Mouse (Mus musculus) CD8-positive naive resting alpha-beta T cell, adult 2 months (primary cell): ENCODE results near the gene Rmi2.

Source experiments
- DNase-seq, 2 experiments: peaks; one replicate each; pipeline ENCODE4 v3.0.0; 2022; ENCODE audit warnings: low read depth in 2 of 2, low spot score in 2 of 2

The Rmi2 gene

DNA sequence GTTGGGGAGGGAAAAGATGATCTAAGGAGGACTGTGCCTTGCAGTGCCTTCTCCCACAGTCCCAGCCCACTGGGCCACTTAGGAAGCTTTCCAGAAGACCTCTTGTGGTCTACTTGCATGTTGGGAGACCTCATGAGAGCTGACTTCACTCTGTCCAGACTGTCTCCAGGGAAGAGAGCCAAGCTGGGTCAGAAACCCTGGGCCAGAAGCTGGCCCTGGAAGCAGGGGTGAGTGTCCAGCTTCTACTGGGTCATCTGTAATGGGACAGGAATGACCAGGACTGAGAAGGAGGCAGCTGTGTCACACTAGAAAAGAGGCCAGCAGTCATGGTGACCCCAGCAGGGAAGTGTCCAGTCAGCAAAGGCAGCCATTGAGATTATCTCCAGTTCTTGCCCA lies 30.7 kb downstream of the Rmi2 start:
- no peak for DNase-seq

- no peak for DNase-seq
Observed at GRCm38 (mm10) chr16:10866841-10867240, 32.0 kb downstream of the Rmi2 start.

- no peak for DNase-seq
Observed at GRCm38 (mm10) chr16:10867501-10867900, 32.6 kb downstream of the Rmi2 start.

GRCm38 (mm10) chr16:10867904-10868440 lies 33.1 kb downstream of the Rmi2 start:
- peak; percentile 50 to 58 for DNase-seq

GRCm38 (mm10) chr16:10870969-10871368 lies 36.1 kb downstream of the Rmi2 start:
- no peak for DNase-seq

GRCm38 (mm10) chr16:10872825-10873360 lies 38.0 kb downstream of the Rmi2 start:
- no peak for DNase-seq

- peak; percentile 84 to 89 for DNase-seq
Observed at GRCm38 (mm10) chr16:10873654-10874053, 38.8 kb downstream of the Rmi2 start.

DNA sequence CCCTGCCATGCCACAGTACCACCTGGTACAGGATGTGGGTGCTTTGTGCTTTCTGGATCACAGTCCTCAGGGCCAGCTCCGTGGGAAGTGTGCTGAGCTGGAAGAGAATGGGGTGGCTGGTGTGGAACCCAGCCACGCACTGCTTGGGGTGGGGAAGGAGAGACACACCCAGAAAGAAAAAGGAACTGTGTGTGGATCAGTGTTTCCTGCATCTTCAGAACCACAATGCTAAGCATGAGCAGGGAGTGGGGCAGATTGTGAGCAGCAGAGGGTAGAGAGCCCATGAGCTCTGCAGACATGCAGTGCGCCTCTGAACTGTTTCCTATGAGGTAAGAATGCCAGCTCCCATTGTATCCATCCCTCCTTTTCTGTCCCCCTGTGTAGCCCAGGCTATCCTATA lies 43.4 kb downstream of the Rmi2 start:
- DNase-seq = no peak

DNA sequence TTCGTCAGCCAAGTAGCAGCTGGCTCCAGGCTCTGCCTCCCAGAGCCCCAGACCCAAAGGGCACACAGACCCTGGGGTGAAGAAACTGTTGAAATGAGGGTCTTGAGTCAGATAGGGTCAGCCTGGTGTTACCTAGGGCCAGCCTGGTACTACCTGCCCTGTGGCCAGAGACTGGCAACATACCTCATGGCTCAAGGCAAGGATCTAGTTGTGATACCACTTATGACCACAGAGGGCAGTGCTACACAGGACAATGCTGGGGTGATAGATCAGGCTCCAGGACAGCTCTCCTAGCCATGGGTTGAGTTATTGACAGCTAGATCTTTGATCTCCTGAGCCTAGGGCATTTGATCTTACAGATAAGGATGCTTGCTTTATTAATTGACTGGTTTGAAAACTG lies 44.6 kb downstream of the Rmi2 start:
- DNase-seq = peak; percentile 45 to 66

- no peak for DNase-seq
Observed at GRCm38 (mm10) chr16:10881231-10881962, 46.5 kb downstream of the Rmi2 start.

- DNase-seq = no peak
Observed at GRCm38 (mm10) chr16:10887436-10887835, 52.6 kb downstream of the Rmi2 start.

GRCm38 (mm10) chr16:10890363-10890762 lies 55.5 kb downstream of the Rmi2 start:
- DNase-seq = no peak

- no peak for DNase-seq
Observed at GRCm38 (mm10) chr16:10893161-10893560, 58.3 kb downstream of the Rmi2 start.

DNA sequence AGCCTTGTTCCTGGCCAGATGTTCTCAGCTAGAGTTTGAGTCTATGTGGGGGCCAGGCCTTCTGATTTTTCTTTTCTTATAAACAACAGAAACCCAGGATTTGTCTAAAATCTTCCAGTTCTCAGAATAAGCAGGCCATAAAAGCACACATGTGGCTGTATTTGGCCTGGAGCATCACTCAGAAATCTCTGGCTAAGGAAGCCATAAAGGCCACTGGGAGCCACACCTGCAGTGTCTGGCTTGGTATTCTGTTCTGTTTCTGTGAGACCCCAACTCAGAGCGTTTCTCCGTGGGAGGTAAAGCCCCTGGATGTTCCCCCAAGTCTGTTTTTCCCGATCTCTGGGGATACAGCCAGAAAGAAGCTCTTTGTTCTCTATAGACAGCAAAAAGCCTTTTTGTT lies 61.0 kb downstream of the Rmi2 start:
- no peak for DNase-seq

DNA sequence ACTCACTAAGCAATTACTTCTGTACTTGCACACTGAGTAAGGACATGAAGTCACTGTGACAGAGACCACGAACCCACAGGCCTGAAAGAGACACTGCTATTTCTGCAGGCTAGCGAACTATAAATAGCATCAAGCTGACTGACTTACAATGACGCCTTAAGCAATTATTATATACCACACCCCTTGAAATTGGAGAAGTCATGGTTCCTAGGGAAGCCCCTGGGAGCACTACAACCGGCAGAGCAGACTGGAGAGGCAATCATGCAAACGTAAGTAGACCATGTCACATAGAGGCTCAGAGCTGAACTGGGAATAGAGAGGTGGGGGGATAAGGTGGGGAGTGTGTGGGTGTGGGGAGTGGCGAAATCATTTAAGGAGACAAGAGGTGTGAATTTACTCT lies 62.5 kb downstream of the Rmi2 start:
- DNase-seq = no peak

DNA sequence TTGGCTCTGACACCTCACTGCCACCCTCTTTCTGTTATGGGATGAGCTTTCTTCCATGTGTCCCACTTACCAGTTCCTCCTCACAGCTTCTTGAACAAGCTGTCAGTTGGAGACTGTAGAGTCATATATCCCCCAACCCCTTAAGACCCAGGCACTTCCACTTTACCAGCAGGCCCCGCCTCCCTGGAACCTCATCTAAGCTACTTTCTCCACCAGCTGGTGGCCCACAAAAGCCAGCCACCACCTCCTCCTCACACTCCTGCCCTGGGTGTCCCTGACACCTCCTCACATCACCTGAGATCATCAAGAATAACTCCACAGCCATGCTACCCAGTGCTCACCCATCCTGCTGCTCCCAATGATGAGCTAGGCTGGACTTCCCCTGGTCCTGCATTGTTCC lies 65.9 kb downstream of the Rmi2 start:
- DNase-seq = no peak

DNA sequence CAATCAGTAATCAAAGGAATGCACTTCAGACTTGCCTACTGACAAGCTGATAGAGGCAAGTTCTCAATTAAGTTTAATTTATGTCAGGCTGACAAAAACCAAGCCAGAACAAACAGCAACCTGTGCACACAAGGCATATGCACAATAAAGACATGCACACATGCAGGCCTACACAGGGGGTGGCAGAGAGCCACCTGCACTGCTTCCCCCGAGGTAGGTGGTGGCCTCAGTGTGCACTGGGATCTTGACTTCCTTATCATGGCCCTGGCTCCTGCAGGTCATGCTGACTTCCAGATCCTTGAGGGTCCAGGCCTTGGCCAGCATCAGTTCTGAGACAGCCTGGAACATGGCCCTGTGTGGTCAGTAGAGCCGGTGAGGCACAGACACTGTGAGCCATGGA lies 67.1 kb downstream of the Rmi2 start:
- DNase-seq = no peak

DNA sequence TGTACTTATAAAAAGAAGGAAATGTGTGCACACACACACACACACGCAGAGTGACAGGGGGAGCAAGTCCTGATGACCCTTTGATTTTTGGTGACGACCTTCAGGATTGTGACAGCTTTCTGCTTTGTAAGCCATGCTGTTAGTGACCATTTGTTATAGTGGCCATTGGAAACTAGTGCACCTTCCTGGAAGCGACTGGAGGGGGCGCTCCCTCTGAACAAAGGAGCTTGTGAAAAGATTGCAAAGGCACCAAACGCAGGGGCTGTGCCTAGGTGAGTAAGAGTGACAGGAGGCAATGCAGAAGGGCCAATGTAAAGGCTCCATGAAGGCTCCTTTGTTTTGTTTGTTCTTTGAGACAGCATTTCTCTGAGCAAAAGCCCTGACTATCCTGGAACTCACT lies 68.0 kb downstream of the Rmi2 start:
- no peak for DNase-seq

- peak in 1 of 2 experiments; percentile 7 for DNase-seq
Observed at GRCm38 (mm10) chr16:10905661-10906113, 70.8 kb downstream of the Rmi2 start.

DNA sequence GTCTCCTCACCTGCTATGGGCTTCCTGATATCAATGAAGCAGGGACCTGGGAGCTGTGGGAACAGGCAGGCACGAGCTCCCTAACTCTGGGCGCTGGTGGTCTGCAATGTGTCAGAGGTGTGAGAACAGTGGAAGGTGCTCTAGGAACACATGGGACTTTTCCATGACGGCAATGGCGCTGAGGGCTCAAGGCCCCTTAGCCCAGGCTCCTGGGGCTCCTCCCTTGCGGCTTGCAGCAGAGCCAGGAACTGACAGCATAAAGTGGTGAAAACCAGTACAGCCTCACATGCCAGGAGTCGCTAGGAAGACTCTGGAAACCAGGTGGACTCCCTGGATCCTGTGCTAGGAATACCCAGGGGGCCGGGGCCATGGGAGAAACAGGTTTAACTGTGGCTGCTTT lies 75.7 kb downstream of the Rmi2 start:
- no peak for DNase-seq

- no peak for DNase-seq
Observed at GRCm38 (mm10) chr16:10911061-10911460, 76.2 kb downstream of the Rmi2 start.

DNA sequence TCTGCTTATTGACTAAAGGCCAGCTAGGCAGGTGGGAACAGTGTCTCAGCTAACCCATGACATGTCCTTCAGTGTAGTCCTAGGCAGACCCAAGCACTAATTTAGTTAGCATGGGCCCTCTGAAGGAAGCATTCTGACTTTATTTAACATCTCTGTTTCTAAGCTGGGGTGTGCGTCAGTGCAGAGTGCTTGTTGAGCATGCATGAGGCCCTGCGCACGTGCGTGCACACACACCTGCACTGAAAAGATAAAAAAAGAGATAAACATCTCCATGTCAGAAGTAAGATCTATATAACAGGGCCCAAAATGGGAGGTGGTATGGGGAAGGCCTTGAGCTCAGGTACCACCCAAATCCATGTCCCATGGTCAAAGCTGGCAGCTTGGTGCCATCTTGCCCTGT lies 80.2 kb downstream of the Rmi2 start:
- DNase-seq = no peak

- no peak for DNase-seq
Observed at GRCm38 (mm10) chr16:10916271-10916670, 81.4 kb downstream of the Rmi2 start.
